Mouse (Mus musculus): ENCODE measurements at regions not wholly inside any gene's neighbourhood (a gene's known extent, or its start where the extent isn't known, plus 50 kb on each side); places are given as distances from the start of the nearest gene placed in this dataset.

GRCm38 (mm10) chr13:97503391-97503790 is 257.0 kb downstream of the Gm10260 start:
- TF ChIP-seq CTCF (IDR thresholded peaks at IDR 0.05; ENCODE audit: low read depth) (no peak), EP300 (IDR thresholded peaks at IDR 0.05; ENCODE audit: low read depth) (no peak)

All from liver, embryonic 14.5 days (tissue).